Mouse (Mus musculus): Measurements from ENCODE around the gene Ceacam18.

- TF ChIP-seq EP300 (IDR thresholded peaks at IDR 0.05; ENCODE audit: low read depth in 1 of 2, low read length in 2 of 2) (no peak), HCFC1 (IDR thresholded peaks at IDR 0.05; ENCODE audit: low read depth, low read length) (no peak), CTCF (IDR thresholded peaks at IDR 0.05 in 2 of 3, conservative IDR thresholded peaks at IDR 0.05 in 1 of 3; ENCODE audit: control insufficient read depth in 1 of 3, insufficient read depth in 1 of 3, low read depth in 2 of 3, low read length in 3 of 3, poor library complexity in 1 of 3, severe bottlenecking in 1 of 3) (no peak), UBTF (IDR thresholded peaks at IDR 0.05; ENCODE audit: borderline replicate concordance, insufficient read depth, low read depth, low read length) (no peak), ELF1 (IDR thresholded peaks at IDR 0.05; ENCODE audit: low read depth, low read length) (no peak), ZC3H11A (IDR thresholded peaks at IDR 0.05; ENCODE audit: low read depth, low read length) (no peak), POLR2A (IDR thresholded peaks at IDR 0.05; ENCODE audit: control insufficient read depth in 1 of 2, insufficient read depth in 1 of 2, low read depth in 1 of 2, low read length in 2 of 2, poor library complexity in 1 of 2) (no peak), SIN3A (IDR thresholded peaks at IDR 0.05; ENCODE audit: low read length) (no peak), E2F4 (IDR thresholded peaks at IDR 0.05; ENCODE audit: borderline replicate concordance, low read depth, low read length) (no peak), CHD2 (IDR thresholded peaks at IDR 0.05; ENCODE audit: low read length) (no peak), POLR2AphosphoS5 (IDR thresholded peaks at IDR 0.05; ENCODE audit: borderline replicate concordance, low read depth, low read length) (no peak)
Measured at GRCm38 (mm10) chr7:43606896-43607742, 27.4 kb upstream of the Ceacam18 start, which contains the start of gene Zfp819.

All from MEL (cell line).